Mouse (Mus musculus) MEL (cell line): ENCODE data around the gene Fbxo21. TPM values are rescaled to one million over a fixed set of nuclear protein-coding genes. Genes with fewer than 3 reads are reported as not detected.

Experiments
- DNase-seq: peaks from one replicate; pipeline ENCODE4 v3.0.0; 2011; ENCODE audit warnings: low read depth, low spot score
- H3K27ac ChIP-seq: 2 replicates; pipeline ENCODE4 v1.5.1; 2012; ENCODE audit warnings: low read depth, mild to moderate bottlenecking, control low read depth, low read length, moderate library complexity; ENCODE audit not compliant: control insufficient read depth
- H3K27me3 ChIP-seq, 2 experiments: fragments of 150-350 bp in 1 of 2; sonication (generic) in 1 of 2; 2 replicates each; pipeline ENCODE4 v1.6.1; 2012; ENCODE audit warnings: low read length in 2 of 2, mild to moderate bottlenecking in 2 of 2, improper control_type of control experiment in 1 of 2, moderate library complexity in 1 of 2; ENCODE audit not compliant: insufficient read depth in 2 of 2, control insufficient read depth in 1 of 2
- H3K36me3 ChIP-seq, 2 experiments: 2 replicates each; pipeline ENCODE4 v1.6.1; 2012 to 2014; ENCODE audit warnings: low read length in 2 of 2, improper control_type of control experiment in 1 of 2, inconsistent platforms in 1 of 2, mild to moderate bottlenecking in 1 of 2; ENCODE audit not compliant: insufficient read depth in 2 of 2, control insufficient read depth in 1 of 2
- H3K4me1 ChIP-seq, 2 experiments: fragments of 150-350 bp in 1 of 2; sonication (generic) in 1 of 2; 2 replicates each; pipeline ENCODE4 v1.6.1; 2012; ENCODE audit warnings: low read length in 2 of 2, improper control_type of control experiment in 1 of 2, mild to moderate bottlenecking in 1 of 2; ENCODE audit not compliant: insufficient read depth in 2 of 2, control insufficient read depth in 1 of 2
- H3K4me3 ChIP-seq, 2 experiments: fragments of 150-350 bp in 1 of 2; sonication (generic) in 1 of 2; 2 replicates each; pipeline ENCODE4 v1.5.1; 2012; ENCODE audit warnings: low read depth in 2 of 2, low read length in 2 of 2, mild to moderate bottlenecking in 2 of 2, moderate library complexity in 2 of 2, control low read depth in 1 of 2, improper control_type of control experiment in 1 of 2; ENCODE audit not compliant: control insufficient read depth in 1 of 2, insufficient read depth in 1 of 2
- H3K79me2 ChIP-seq: 2 replicates; pipeline ENCODE4 v1.6.1; 2012; ENCODE audit warnings: mild to moderate bottlenecking, low read length, moderate library complexity; ENCODE audit not compliant: control insufficient read depth, poor library complexity, insufficient read depth
- H3K9ac ChIP-seq: 2 replicates; pipeline ENCODE4 v1.6.1; 2012; ENCODE audit warnings: low read depth, mild to moderate bottlenecking, control low read depth, low read length, moderate library complexity; ENCODE audit not compliant: control insufficient read depth, poor library complexity, severe bottlenecking
- H3K9me3 ChIP-seq: fragments of 150-350 bp; sonication (generic); replicated peaks from 2 replicates; pipeline ENCODE4 v1.6.1; 2012; ENCODE audit warnings: mild to moderate bottlenecking, low read length, improper control_type of control experiment, moderate library complexity; ENCODE audit not compliant: insufficient read depth
- BHLHE40 ChIP-seq: IDR thresholded peaks from 2 replicates; pipeline ENCODE4 v1.6.1; 2012; ENCODE audit warnings: low read depth, mild to moderate bottlenecking, inconsistent platforms, low read length, improper control_type of control experiment, borderline replicate concordance
- ELF1 ChIP-seq: IDR thresholded peaks from 2 replicates; pipeline ENCODE4 v1.6.1; 2014; ENCODE audit warnings: low read depth, mild to moderate bottlenecking, inconsistent platforms, low read length, improper control_type of control experiment, moderate library complexity
- ETS1 ChIP-seq: IDR thresholded peaks from 2 replicates; pipeline ENCODE4 v1.6.1; 2012; ENCODE audit warnings: low read depth, mild to moderate bottlenecking, inconsistent platforms, low read length, improper control_type of control experiment, moderate library complexity
- KAT2A ChIP-seq: conservative IDR thresholded peaks from 2 replicates; pipeline ENCODE4 v1.6.1; 2012; ENCODE audit warnings: low read depth, low read length, improper control_type of control experiment, inconsistent platforms
- MAX ChIP-seq: IDR thresholded peaks from 2 replicates; pipeline ENCODE4 v1.6.1; 2011; ENCODE audit warnings: low read length, improper control_type of control experiment
- MAZ ChIP-seq: IDR thresholded peaks from 2 replicates; pipeline ENCODE4 v1.6.1; 2012; ENCODE audit warnings: low read depth, mild to moderate bottlenecking, inconsistent platforms, low read length, improper control_type of control experiment
- MXI1 ChIP-seq: IDR thresholded peaks from 2 replicates; pipeline ENCODE4 v1.6.1; 2011; ENCODE audit warnings: mild to moderate bottlenecking, low read depth, low read length, improper control_type of control experiment
- MYB ChIP-seq: IDR thresholded peaks from 2 replicates; pipeline ENCODE4 v1.6.1; 2011; ENCODE audit warnings: mild to moderate bottlenecking, low read depth, low read length, improper control_type of control experiment
- NELFE ChIP-seq: IDR thresholded peaks from 2 replicates; pipeline ENCODE4 v1.6.1; 2011; ENCODE audit warnings: low read depth, low read length, improper control_type of control experiment
- POLR2A ChIP-seq, 2 experiments: IDR thresholded peaks; 2 replicates each; pipeline ENCODE4 v1.6.1; 2011 to 2012; ENCODE audit warnings: low read length in 2 of 2, mild to moderate bottlenecking in 2 of 2, control low read depth in 1 of 2, improper control_type of control experiment in 1 of 2, low read depth in 1 of 2, moderate library complexity in 1 of 2; ENCODE audit not compliant: control insufficient read depth in 1 of 2, insufficient read depth in 1 of 2, poor library complexity in 1 of 2
- POLR2AphosphoS2 ChIP-seq: IDR thresholded peaks from 2 replicates; pipeline ENCODE4 v1.6.1; 2011; ENCODE audit warnings: low read length, improper control_type of control experiment
- RAD21 ChIP-seq: IDR thresholded peaks from 2 replicates; pipeline ENCODE4 v1.6.1; 2011; ENCODE audit warnings: mild to moderate bottlenecking, low read depth, low read length, improper control_type of control experiment
- SIN3A ChIP-seq: IDR thresholded peaks from 2 replicates; pipeline ENCODE4 v1.6.1; 2012; ENCODE audit warnings: low read length, improper control_type of control experiment, inconsistent platforms
- SMC3 ChIP-seq: IDR thresholded peaks from 2 replicates; pipeline ENCODE4 v1.6.1; 2011; ENCODE audit warnings: low read depth, low read length, improper control_type of control experiment
- TBP ChIP-seq: IDR thresholded peaks from 2 replicates; pipeline ENCODE4 v1.8.0; 2011; ENCODE audit warnings: low read depth, low read length, improper control_type of control experiment
- TCF12 ChIP-seq: IDR thresholded peaks from 2 replicates; pipeline ENCODE4 v1.6.1; 2014; ENCODE audit warnings: low read depth, mild to moderate bottlenecking, inconsistent platforms, low read length, improper control_type of control experiment, moderate library complexity
- ZKSCAN1 ChIP-seq: IDR thresholded peaks from 2 replicates; pipeline ENCODE4 v1.6.1; 2012; ENCODE audit warnings: low read depth, mild to moderate bottlenecking, inconsistent platforms, low read length, improper control_type of control experiment, moderate library complexity
- ZMIZ1 ChIP-seq: IDR thresholded peaks from 2 replicates; pipeline ENCODE4 v1.6.1; 2012; ENCODE audit warnings: low read depth, mild to moderate bottlenecking, inconsistent platforms, low read length, improper control_type of control experiment, moderate library complexity
- polyA plus RNA-seq, 2 experiments: library from polyadenylated mRNA; stranded (reverse) in 1 of 2; unstranded in 1 of 2; fragments of >175 nt in 1 of 2; fragments of >200 nt in 1 of 2; gene quantifications; 2 replicates each; pipeline versions ENCODE4 v1.2.1 to v1.2.4; 2012; ENCODE audit warnings: low replicate concordance in 2 of 2, low read depth in 1 of 2; ENCODE audit not compliant: insufficient read length in 2 of 2, insufficient read depth in 1 of 2, missing spikeins in 1 of 2
- total RNA-seq: library from RNA; depleted of rRNA; stranded (reverse); fragments of 300-350 nt; gene quantifications from 2 replicates; pipeline ENCODE4 v1.2.3, GENCODE M21; 2012

Gene Fbxo21
- total and polyA plus RNA-seq, 3 experiments, result 10.4 to 20.5 TPM; not detected in 1

- Histone ChIP-seq H3K4me3 (no peak overlapping the region), H3K4me1 (no peaks in the 10 kb centered on the region), H3K27ac (no peak overlapping the region), H3K9me3 (no peaks in the 10 kb centered on the region), H3K27me3 (no peaks in the 10 kb centered on the region), H3K79me2 (no peaks in the 10 kb centered on the region), H3K36me3 (no peaks in the 10 kb centered on the region), H3K9ac (no peak overlapping the region)
- no peak for DNase-seq
- TF ChIP-seq ELF1 (no peak), KAT2A (no peak), TCF12 (no peak), MYB (no peak), ZMIZ1 (no peak), ETS1 (no peak), SIN3A (no peak), MAZ (no peak)
Observed at GRCm38 (mm10) chr5:118031059-118031458, 54.5 kb downstream of the Fbxo21 start.

GRCm38 (mm10) chr5:118031508-118031907 is 55.0 kb downstream of the Fbxo21 start:
- DNase-seq, result no peak
- Histone ChIP-seq H3K27ac (no peak overlapping the region), H3K4me1 (no peaks in the 10 kb centered on the region), H3K9ac (no peak overlapping the region), H3K79me2 (no peaks in the 10 kb centered on the region), H3K4me3 (no peak overlapping the region), H3K27me3 (no peaks in the 10 kb centered on the region), H3K9me3 (no peaks in the 10 kb centered on the region), H3K36me3 (no peaks in the 10 kb centered on the region)
- no peak for TF ChIP-seq MAX
- no peak for TF ChIP-seq TCF12
- TF ChIP-seq SIN3A, result no peak
- TF ChIP-seq MXI1, result no peak
- no peak for TF ChIP-seq NELFE
- no peak for TF ChIP-seq TBP
- no peak for TF ChIP-seq ELF1
- TF ChIP-seq ZKSCAN1, result no peak

DNA sequence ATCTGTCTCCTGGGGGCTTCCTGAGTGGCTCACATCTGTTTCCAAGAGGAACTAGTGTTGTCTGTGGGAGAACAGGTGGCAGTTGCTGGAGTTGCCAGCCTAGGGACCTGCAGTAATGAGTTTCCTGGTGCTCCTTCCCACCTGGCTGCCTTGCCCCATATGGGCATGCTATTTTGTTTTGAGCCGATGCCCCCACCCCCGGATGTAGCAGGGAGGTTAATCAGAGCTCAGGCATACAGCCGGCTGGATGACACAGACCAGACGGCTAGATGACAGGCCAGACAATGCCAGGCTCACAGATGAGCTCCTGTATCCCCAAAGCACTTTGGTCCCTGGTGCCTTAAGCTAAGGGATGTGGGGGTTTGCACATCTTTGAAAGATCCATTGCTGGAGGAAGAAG is 56.8 kb downstream of the Fbxo21 start:
- Histone ChIP-seq H3K4me1 (no peaks in the 10 kb centered on the region), H3K27me3 (no peaks in the 10 kb centered on the region), H3K79me2 (no peaks in the 10 kb centered on the region), H3K27ac (no peak overlapping the region), H3K4me3 (no peak overlapping the region), H3K36me3 (no peaks in the 10 kb centered on the region), H3K9me3 (no peaks in the 10 kb centered on the region), H3K9ac (no peak overlapping the region)
- no peak for DNase-seq
- no peak for TF ChIP-seq POLR2A (IDR thresholded peaks at IDR 0.05; ENCODE audit: control insufficient read depth in 1 of 2, insufficient read depth in 1 of 2, low read depth in 1 of 2, low read length in 2 of 2, poor library complexity in 1 of 2)
- no peak for TF ChIP-seq ZMIZ1
- no peak for TF ChIP-seq BHLHE40
- TF ChIP-seq POLR2AphosphoS2, result no peak
- TF ChIP-seq RAD21, result no peak
- TF ChIP-seq TBP, result no peak
- TF ChIP-seq ZKSCAN1, result no peak
- TF ChIP-seq SMC3, result no peak
- TF ChIP-seq MYB, result no peak
